Mouse (Mus musculus): ENCODE data around the gene Usp37.

GRCm38 (mm10) chr1:74385531-74385930 lies 158.6 kb downstream of the Usp37 start:
- TF ChIP-seq CTCF (IDR thresholded peaks at IDR 0.05; ENCODE audit: low read depth) (no peak), EP300 (optimal IDR thresholded peaks at IDR 0.05) (no peak)

Measured in stomach, postnatal 0 days (tissue).